Mouse (Mus musculus): Measurements from ENCODE around the gene Srpx. TPM values are rescaled to one million over a fixed set of nuclear protein-coding genes. Genes with fewer than 3 reads are reported as not detected.
A peak's percentile ranks its signal among the peaks of the same experiment; 100 is the strongest.

The Srpx gene
- total and polyA plus RNA-seq, 2 experiments from 2014 or later: 1.5 to 1.6 TPM

DNA sequence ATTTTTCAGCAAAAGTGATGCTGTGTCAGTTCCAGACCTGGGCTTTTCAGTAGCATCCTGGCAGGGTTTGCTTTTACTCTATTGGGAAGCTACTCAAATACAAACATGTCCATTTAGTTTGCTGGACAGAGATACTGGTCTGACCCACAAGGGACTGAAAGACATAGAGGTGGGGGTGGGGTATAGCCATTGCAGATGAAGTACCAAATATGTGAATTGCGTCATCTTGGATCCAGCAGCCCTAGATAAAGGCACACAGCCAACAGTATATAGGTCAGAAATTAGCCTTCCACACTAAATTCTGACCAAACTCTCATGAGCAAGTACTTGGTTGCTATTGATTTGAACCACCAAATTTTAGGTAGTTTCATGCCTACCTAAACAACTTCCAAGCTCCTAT, 14.8 kb downstream of the Srpx start:
- H3K27ac ChIP-seq (ENCODE audit: low read depth, low read length): no peak overlapping the region
- ATAC-seq (ENCODE audit: low FRiP score): no peak
- no peak overlapping the region for H3K4me2 ChIP-seq (ENCODE audit: low read depth, low read length, poor library complexity, severe bottlenecking)
- no peaks in the 10 kb centered on the region for H3K36me3 ChIP-seq (ENCODE audit: insufficient read depth, low read length)
- no peak overlapping the region for H3K4me3 ChIP-seq (ENCODE audit: low read depth, low read length)
- H3K27me3 ChIP-seq (ENCODE audit: insufficient read depth, low read length): no peaks in the 10 kb centered on the region
- H3K9ac ChIP-seq (replicated peaks; ENCODE audit: low read length, poor library complexity, severe bottlenecking): no peak overlapping the region
- H3K4me1 ChIP-seq (ENCODE audit: insufficient read depth, low read length): no peaks in the 10 kb centered on the region
- WGBS: 88% methylated on average over 1 of the region's 1 CpGs
- no peaks in the 10 kb centered on the region for H3K9me3 ChIP-seq (ENCODE audit: low read length)
- no peak for TF ChIP-seq CTCF (IDR thresholded peaks at IDR 0.05)
- no peak for DNase-seq (ENCODE audit: low spot score)

DNA sequence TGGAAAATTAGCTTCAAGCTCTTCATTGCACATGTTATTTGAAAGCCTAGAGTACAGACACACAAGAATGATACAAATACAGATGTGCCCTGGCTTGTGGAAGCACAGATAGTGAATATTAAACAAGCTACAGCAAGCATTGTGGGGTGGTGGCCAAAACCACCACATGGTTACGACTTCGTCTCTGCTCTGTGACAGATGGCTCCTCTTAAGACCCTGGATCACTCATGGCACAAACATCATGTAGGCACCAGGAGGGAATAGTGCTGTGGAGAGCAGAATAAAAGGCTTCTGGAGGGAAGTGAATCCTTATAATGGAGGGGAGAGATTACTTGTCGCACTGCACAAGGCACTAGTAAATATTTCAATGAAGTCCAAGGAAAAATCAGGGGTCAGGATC, 21.7 kb downstream of the Srpx start:
- Histone ChIP-seq H3K27ac (ENCODE audit: low read depth, low read length) (no peak overlapping the region), H3K4me2 (ENCODE audit: low read depth, low read length, poor library complexity, severe bottlenecking) (no peak overlapping the region), H3K36me3 (ENCODE audit: insufficient read depth, low read length) (no peaks in the 10 kb centered on the region), H3K9ac (replicated peaks; ENCODE audit: low read length, poor library complexity, severe bottlenecking) (no peak overlapping the region), H3K4me1 (ENCODE audit: insufficient read depth, low read length) (no peaks in the 10 kb centered on the region), H3K4me3 (ENCODE audit: low read depth, low read length) (no peak overlapping the region), H3K9me3 (ENCODE audit: low read length) (no peaks in the 10 kb centered on the region), H3K27me3 (ENCODE audit: insufficient read depth, low read length) (no peaks in the 10 kb centered on the region)
- peak; percentile 33 for DNase-seq (ENCODE audit: low spot score)
- TF ChIP-seq CTCF (IDR thresholded peaks at IDR 0.05): no peak
- no peak for ATAC-seq (ENCODE audit: low FRiP score)
- 67% methylated on average over 3 of the region's 3 CpGs for WGBS

DNA sequence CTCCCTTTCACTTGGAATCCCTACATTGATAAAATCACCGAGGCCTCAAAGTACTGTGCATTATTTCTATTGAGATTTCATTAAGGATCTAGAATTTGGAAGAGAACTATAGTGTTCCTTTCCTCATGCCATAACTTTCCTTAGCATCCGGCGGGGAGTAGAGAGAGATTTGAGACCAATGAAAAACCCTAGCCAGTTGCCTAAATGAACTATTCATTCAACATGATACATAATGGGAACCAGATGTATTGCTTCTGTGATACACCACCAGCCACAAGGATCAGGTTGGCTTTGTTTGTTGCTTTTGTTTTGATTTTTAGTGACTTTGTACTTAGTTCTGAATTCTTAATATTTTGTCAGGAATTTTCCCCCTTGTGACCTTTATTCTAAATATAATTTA, 37.1 kb downstream of the Srpx start:
- no peak overlapping the region for H3K27ac ChIP-seq (ENCODE audit: low read depth, low read length)
- no peak overlapping the region for H3K4me3 ChIP-seq (ENCODE audit: low read depth, low read length)
- 62% methylated on average over 3 of the region's 3 CpGs for WGBS
- H3K9ac ChIP-seq (replicated peaks; ENCODE audit: low read length, poor library complexity, severe bottlenecking): no peak overlapping the region
- no peak for TF ChIP-seq CTCF (IDR thresholded peaks at IDR 0.05)
- H3K4me2 ChIP-seq (ENCODE audit: low read depth, low read length, poor library complexity, severe bottlenecking): no peak overlapping the region
- no peaks in the 10 kb centered on the region for H3K9me3 ChIP-seq (ENCODE audit: low read length)
- no peaks in the 10 kb centered on the region for H3K36me3 ChIP-seq (ENCODE audit: insufficient read depth, low read length)
- no peak for ATAC-seq (ENCODE audit: low FRiP score)
- no peak for DNase-seq (ENCODE audit: low spot score)
- no peaks in the 10 kb centered on the region for H3K27me3 ChIP-seq (ENCODE audit: insufficient read depth, low read length)
- H3K4me1 ChIP-seq (ENCODE audit: insufficient read depth, low read length): no peaks in the 10 kb centered on the region

DNA sequence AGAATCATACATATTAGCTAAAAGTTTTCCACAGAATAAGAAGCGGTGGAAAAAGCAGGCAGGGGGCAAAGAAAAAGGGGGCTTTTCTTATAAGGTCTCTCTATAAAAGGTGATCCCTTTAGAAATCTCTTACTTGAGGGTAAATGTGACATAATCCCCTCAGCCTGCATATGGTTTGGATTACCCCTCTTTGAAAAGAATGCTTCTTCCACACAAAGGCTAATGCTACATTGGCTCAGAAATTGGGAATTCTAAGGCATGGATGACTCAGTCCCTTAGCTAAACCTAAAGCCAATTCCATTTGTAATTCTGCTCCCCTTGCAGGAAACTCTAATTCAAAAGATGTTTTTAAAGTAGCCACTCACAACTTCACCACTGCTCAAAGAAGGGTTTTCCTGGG, 37.5 kb downstream of the Srpx start:
- H3K4me2 ChIP-seq (ENCODE audit: low read depth, low read length, poor library complexity, severe bottlenecking): no peak overlapping the region
- no peaks in the 10 kb centered on the region for H3K4me1 ChIP-seq (ENCODE audit: insufficient read depth, low read length)
- H3K27me3 ChIP-seq (ENCODE audit: insufficient read depth, low read length): no peaks in the 10 kb centered on the region
- H3K9ac ChIP-seq (replicated peaks; ENCODE audit: low read length, poor library complexity, severe bottlenecking): no peak overlapping the region
- 43% methylated on average over 1 of the region's 1 CpGs for WGBS
- no peak for TF ChIP-seq CTCF (IDR thresholded peaks at IDR 0.05)
- DNase-seq (ENCODE audit: low spot score) (no peak), ATAC-seq (ENCODE audit: low FRiP score) (no peak)
- H3K4me3 ChIP-seq (ENCODE audit: low read depth, low read length): no peak overlapping the region
- no peaks in the 10 kb centered on the region for H3K9me3 ChIP-seq (ENCODE audit: low read length)
- no peaks in the 10 kb centered on the region for H3K36me3 ChIP-seq (ENCODE audit: insufficient read depth, low read length)
- H3K27ac ChIP-seq (ENCODE audit: low read depth, low read length): no peak overlapping the region

DNA sequence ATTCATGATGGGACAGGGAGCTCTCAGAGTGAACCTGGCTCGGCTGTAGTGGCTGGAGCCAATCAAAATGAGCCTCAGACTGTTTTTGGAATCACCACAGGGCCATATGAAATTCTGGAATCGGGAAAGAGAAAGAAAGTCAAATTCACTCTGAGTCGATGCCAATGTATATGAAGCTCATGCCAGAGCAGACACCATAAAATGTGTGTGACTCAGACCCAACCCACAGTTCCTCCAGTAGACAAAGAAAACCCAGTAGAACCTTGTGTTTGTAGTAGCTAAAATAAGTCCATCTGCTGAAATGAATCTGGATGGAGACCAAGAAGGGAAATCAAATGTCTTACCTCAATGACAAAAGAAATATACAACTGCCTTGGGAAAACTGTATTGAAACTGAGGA, 43.5 kb downstream of the Srpx start:
- Histone ChIP-seq H3K27me3 (ENCODE audit: insufficient read depth, low read length) (no peaks in the 10 kb centered on the region), H3K4me2 (ENCODE audit: low read depth, low read length, poor library complexity, severe bottlenecking) (no peak overlapping the region), H3K9me3 (ENCODE audit: low read length) (no peaks in the 10 kb centered on the region), H3K9ac (replicated peaks; ENCODE audit: low read length, poor library complexity, severe bottlenecking) (no peak overlapping the region), H3K27ac (ENCODE audit: low read depth, low read length) (no peak overlapping the region), H3K4me3 (ENCODE audit: low read depth, low read length) (no peak overlapping the region), H3K4me1 (ENCODE audit: insufficient read depth, low read length) (no peaks in the 10 kb centered on the region), H3K36me3 (ENCODE audit: insufficient read depth, low read length) (no peaks in the 10 kb centered on the region)
- no peak for DNase-seq (ENCODE audit: low spot score)
- WGBS: 86% methylated on average over 3 of the region's 3 CpGs
- no peak for ATAC-seq (ENCODE audit: low FRiP score)
- no peak for TF ChIP-seq CTCF (IDR thresholded peaks at IDR 0.05)

DNA sequence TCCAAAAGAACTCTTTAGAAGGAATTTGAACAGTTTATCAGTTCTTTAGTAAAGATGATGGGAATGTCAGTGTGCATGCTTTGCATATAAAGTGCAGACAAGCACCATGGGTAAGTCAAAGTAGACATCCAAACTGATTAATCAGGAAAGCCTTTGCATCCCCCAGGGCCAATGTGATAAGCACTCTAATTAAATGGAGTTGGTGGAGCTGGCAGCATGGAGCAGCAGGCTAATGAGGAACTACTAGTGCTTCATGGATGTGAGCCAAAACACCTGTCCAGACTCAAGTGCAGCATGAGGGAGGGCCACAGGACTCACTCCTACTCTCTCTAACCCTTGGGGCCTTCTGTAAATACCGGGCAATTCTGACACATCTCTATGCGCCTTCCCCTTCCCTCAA, 46.0 kb downstream of the Srpx start:
- Histone ChIP-seq H3K4me1 (ENCODE audit: insufficient read depth, low read length) (no peaks in the 10 kb centered on the region), H3K27me3 (ENCODE audit: insufficient read depth, low read length) (no peaks in the 10 kb centered on the region), H3K4me3 (ENCODE audit: low read depth, low read length) (no peak overlapping the region), H3K9ac (replicated peaks; ENCODE audit: low read length, poor library complexity, severe bottlenecking) (no peak overlapping the region), H3K9me3 (ENCODE audit: low read length) (no peaks in the 10 kb centered on the region), H3K36me3 (ENCODE audit: insufficient read depth, low read length) (no peaks in the 10 kb centered on the region), H3K4me2 (ENCODE audit: low read depth, low read length, poor library complexity, severe bottlenecking) (no peak overlapping the region), H3K27ac (ENCODE audit: low read depth, low read length) (no peak overlapping the region)
- no peak for TF ChIP-seq CTCF (IDR thresholded peaks at IDR 0.05)
- WGBS: 58% methylated on average over 2 of the region's 2 CpGs
- peak; percentile 37 for DNase-seq (ENCODE audit: low spot score)
- no peak for ATAC-seq (ENCODE audit: low FRiP score)
